8 mouse cellular contexts compared by ENCODE assay signal in genomic region chr2:71453917-71454260, GRCm38 (mm10). TPM values are rescaled to one million over a fixed set of nuclear protein-coding genes. Genes with fewer than 3 reads are reported as not detected.
A peak's percentile ranks its signal among the peaks of the same experiment; 100 is the strongest.
DNase-seq lines count a peak whose midpoint lies in the region; ATAC-seq and TF ChIP-seq lines count a peak whose summit lies in the region.

No protein-coding gene starts in this region.

- no peak for DNase-seq in left cerebral cortex, adult 2 months (ENCODE audit: extremely low spot score in 1 of 2, low spot score in 2 of 2)
- no peak for DNase-seq in left cerebral cortex, postnatal 4 days
- DNase-seq in limb, embryonic 10.5 days (ENCODE audit: low spot score): no peak
- DNase-seq in retina, embryonic 14.5 days (ENCODE audit: low spot score): no peak
- no peak for DNase-seq in embryo, embryonic 10 days (ENCODE audit: low spot score)
- no peak for DNase-seq in frontal cortex, postnatal 25 days (ENCODE audit: low spot score in 2 of 2)

- H3K4me2 ChIP-seq in embryonic facial prominence, embryonic 15.5 days (replicated peaks): peak overlapping the region; percentile 82
- peak overlapping the region; percentile 83 for H3K4me2 ChIP-seq in neural tube, embryonic 13.5 days

- ATAC-seq in embryonic facial prominence, embryonic 15.5 days (ENCODE audit: insufficient number of reproducible peaks, low FRiP score, low TSS enrichment, low read depth): no peak
- ATAC-seq in neural tube, embryonic 13.5 days (ENCODE audit: low read depth): no peak

- 0 out of 2 replicates have a peak, but pooled peaks cover 5% of the 10 kb centered on the region for H3K4me1 ChIP-seq in embryonic facial prominence, embryonic 15.5 days
- peaks cover 12% of the 10 kb centered on the region for H3K4me1 ChIP-seq in limb, embryonic 10.5 days
- peaks cover 7% of the 10 kb centered on the region for H3K4me1 ChIP-seq in neural tube, embryonic 13.5 days (replicated peaks)

- H3K27me3 ChIP-seq in embryonic facial prominence, embryonic 15.5 days: no peaks in the 10 kb centered on the region
- peaks cover 14% of the 10 kb centered on the region for H3K27me3 ChIP-seq in limb, embryonic 10.5 days (ENCODE audit: low read depth, poor library complexity, severe bottlenecking)
- peaks cover 8% of the 10 kb centered on the region for H3K27me3 ChIP-seq in neural tube, embryonic 13.5 days

- no peaks in the 10 kb centered on the region for H3K9me3 ChIP-seq in embryonic facial prominence, embryonic 15.5 days (replicated peaks)
- no peaks in the 10 kb centered on the region for H3K9me3 ChIP-seq in limb, embryonic 10.5 days (replicated peaks)
- no peaks in the 10 kb centered on the region for H3K9me3 ChIP-seq in neural tube, embryonic 13.5 days

- WGBS in embryonic facial prominence, embryonic 15.5 days: 32% methylated on average over 4 of the region's 4 CpGs
- WGBS in limb, embryonic 10.5 days: 48% methylated on average over 4 of the region's 4 CpGs
- 37% methylated on average over 4 of the region's 4 CpGs for WGBS in neural tube, embryonic 13.5 days

- no peak for TF ChIP-seq CTCF in left cerebral cortex, adult 2 months (IDR thresholded peaks at IDR 0.05)

- no peak overlapping the region for H3K27ac ChIP-seq in left cerebral cortex, adult 2 months
- H3K27ac ChIP-seq in embryonic facial prominence, embryonic 15.5 days (replicated peaks): no peak overlapping the region
- peak overlapping the region; percentile 86; the same call in 1 of the 2 replicates for H3K27ac ChIP-seq in limb, embryonic 10.5 days
- no peak overlapping the region for H3K27ac ChIP-seq in neural tube, embryonic 13.5 days (replicated peaks)

- H3K36me3 ChIP-seq in embryonic facial prominence, embryonic 15.5 days: no peaks in the 10 kb centered on the region
- no peaks in the 10 kb centered on the region for H3K36me3 ChIP-seq in limb, embryonic 10.5 days
- no peaks in the 10 kb centered on the region for H3K36me3 ChIP-seq in neural tube, embryonic 13.5 days

- peak overlapping the region; percentile 58 for H3K4me3 ChIP-seq in left cerebral cortex, adult 2 months
- peak overlapping the region; percentile 74 for H3K4me3 ChIP-seq in embryonic facial prominence, embryonic 15.5 days (replicated peaks)
- peak overlapping the region; percentile 79 for H3K4me3 ChIP-seq in limb, embryonic 10.5 days
- peak overlapping the region; percentile 59 for H3K4me3 ChIP-seq in neural tube, embryonic 13.5 days

- intact Hi-C loops in left cerebral cortex, adult 2 months (cut with DNase I): loop anchor here (2.0 kb wide), 1 partner anchor 95 kb away; no protein-coding TSS in a partner anchor
- intact Hi-C loops in left cerebral cortex, postnatal 4 days (cut with DNase I): no loop called here

- H3K9ac ChIP-seq in embryonic facial prominence, embryonic 15.5 days: 0 out of 2 replicates have a peak overlapping the region, but pooled peaks have one; percentile 57
- H3K9ac ChIP-seq in neural tube, embryonic 13.5 days: peak overlapping the region; percentile 65; the same call in 1 of the 2 replicates

RNA-seq across cellular contexts. Expression of gene Metap1d, which starts 0.8 kb away (rescaled TPM):
- 10 to 100 TPM; 18.9 to 20.2 TPM for total RNA-seq in left cerebral cortex, adult 2 months (2021)
- total RNA-seq in left cerebral cortex, postnatal 4 days (2021): 10 to 100 TPM; 21.8 to 23.2 TPM
- polyA plus RNA-seq in embryonic facial prominence, embryonic 15.5 days (2015; fragmentation: Nextera tagmentation; extraction: Ambion mirVana): 42.5 and 44.8 TPM in 2 replicates
- 21.4 and 28.8 TPM in 2 replicates for polyA plus RNA-seq in limb, embryonic 10.5 days (2016; fragmentation: Nextera tagmentation; extraction: Ambion mirVana)
- 32.7 and 37.6 TPM in 2 replicates for polyA plus RNA-seq in neural tube, embryonic 13.5 days (2015; fragmentation: Nextera tagmentation; extraction: Ambion mirVana)
